Mouse (Mus musculus): Measurements from ENCODE around the gene Exosc5. TPM values are rescaled to one million over a fixed set of nuclear protein-coding genes. Genes with fewer than 3 reads are reported as not detected.

Exosc5 gene
- total and polyA plus RNA-seq, 3 experiments, result 109 to 134 TPM; not detected in 1

DNA sequence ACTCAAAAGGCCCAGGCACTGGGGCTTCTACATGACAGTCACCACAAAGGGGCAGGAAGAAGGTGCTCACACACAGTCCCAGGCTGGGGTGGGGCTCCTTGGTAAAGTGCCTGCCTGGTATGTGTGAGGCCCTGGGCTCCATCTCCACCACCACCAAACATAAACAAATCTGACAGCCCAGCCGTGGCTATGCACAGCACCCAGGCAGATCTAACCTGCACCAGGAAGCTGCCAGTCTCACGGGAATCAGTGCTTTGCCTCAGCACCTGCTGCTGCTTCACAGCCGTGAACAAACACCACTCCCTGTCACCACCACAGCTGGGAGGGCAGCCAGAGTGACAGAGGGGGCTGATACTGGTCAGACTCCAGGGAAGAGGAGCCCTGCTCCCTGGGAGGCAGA lies 22.6 kb upstream of the Exosc5 start:
- DNase-seq (ENCODE audit: low read depth, low spot score), result no peak
- H3K4me1 ChIP-seq (ENCODE audit: control insufficient read depth in 1 of 2, insufficient read depth in 2 of 2, low read length in 2 of 2), result no peaks in the 10 kb centered on the region

DNA sequence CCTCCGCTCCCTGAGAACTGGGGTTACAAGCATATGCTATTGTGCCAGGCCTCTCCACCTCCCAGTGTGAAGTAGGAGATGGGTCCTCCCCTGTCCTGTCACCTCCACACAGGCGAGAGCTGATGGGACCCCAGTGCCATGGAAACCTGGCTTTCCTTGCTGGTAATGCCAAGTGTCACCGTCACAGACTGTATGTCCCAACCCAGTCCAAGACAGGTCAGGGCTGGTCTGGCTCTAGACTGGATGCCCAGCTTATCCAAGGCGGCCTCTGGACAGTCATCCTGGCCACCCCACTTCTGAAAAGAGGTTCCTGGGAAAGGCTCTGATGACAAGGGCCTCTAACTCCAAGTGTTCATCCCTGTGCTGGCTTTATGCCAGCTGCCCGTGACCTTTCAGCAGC lies 21.9 kb upstream of the Exosc5 start:
- no peak for DNase-seq (ENCODE audit: low read depth, low spot score)
- Histone ChIP-seq H3K79me2 (ENCODE audit: control insufficient read depth, insufficient read depth, low read length, poor library complexity) (no peaks in the 10 kb centered on the region), H3K4me3 (ENCODE audit: control insufficient read depth in 1 of 2, insufficient read depth in 1 of 2, low read depth in 2 of 2, low read length in 2 of 2) (no peak overlapping the region), H3K4me1 (ENCODE audit: control insufficient read depth in 1 of 2, insufficient read depth in 2 of 2, low read length in 2 of 2) (no peaks in the 10 kb centered on the region), H3K36me3 (ENCODE audit: control insufficient read depth in 1 of 2, insufficient read depth in 2 of 2, low read length in 2 of 2) (no peaks in the 10 kb centered on the region), H3K27me3 (ENCODE audit: control insufficient read depth in 1 of 2, insufficient read depth in 2 of 2, low read length in 2 of 2) (no peaks in the 10 kb centered on the region), H3K27ac (ENCODE audit: control insufficient read depth, low read depth, low read length) (no peak overlapping the region), H3K9ac (ENCODE audit: control insufficient read depth, low read depth, low read length, poor library complexity, severe bottlenecking) (no peak overlapping the region), H3K9me3 (replicated peaks; ENCODE audit: insufficient read depth, low read length) (no peaks in the 10 kb centered on the region)
- no peak for TF ChIP-seq MYB (IDR thresholded peaks at IDR 0.05; ENCODE audit: low read depth, low read length)

More for the DNA sequence above, 22.6 kb upstream of the Exosc5 start:
- no peaks in the 10 kb centered on the region for H3K36me3 ChIP-seq (ENCODE audit: control insufficient read depth in 1 of 2, insufficient read depth in 2 of 2, low read length in 2 of 2)
- no peaks in the 10 kb centered on the region for H3K27me3 ChIP-seq (ENCODE audit: control insufficient read depth in 1 of 2, insufficient read depth in 2 of 2, low read length in 2 of 2)
- no peak overlapping the region for H3K4me3 ChIP-seq (ENCODE audit: control insufficient read depth in 1 of 2, insufficient read depth in 1 of 2, low read depth in 2 of 2, low read length in 2 of 2)
- no peak overlapping the region for H3K9ac ChIP-seq (ENCODE audit: control insufficient read depth, low read depth, low read length, poor library complexity, severe bottlenecking)
- no peak overlapping the region for H3K27ac ChIP-seq (ENCODE audit: control insufficient read depth, low read depth, low read length)
- H3K9me3 ChIP-seq (replicated peaks; ENCODE audit: insufficient read depth, low read length), result no peaks in the 10 kb centered on the region
- H3K79me2 ChIP-seq (ENCODE audit: control insufficient read depth, insufficient read depth, low read length, poor library complexity), result no peaks in the 10 kb centered on the region
- TF ChIP-seq MAZ (IDR thresholded peaks at IDR 0.05; ENCODE audit: low read depth, low read length), result no peak
- no peak for TF ChIP-seq MEF2A (IDR thresholded peaks at IDR 0.05; ENCODE audit: extremely low read depth, insufficient replicate concordance, low read depth, low read length, poor library complexity, severe bottlenecking)
- TF ChIP-seq USF2 (IDR thresholded peaks at IDR 0.05; ENCODE audit: borderline replicate concordance in 1 of 2, insufficient read depth in 1 of 2, low read depth in 1 of 2, low read length in 2 of 2), result no peak
- TF ChIP-seq BHLHE40 (IDR thresholded peaks at IDR 0.05; ENCODE audit: borderline replicate concordance, low read depth, low read length), result no peak
- no peak for TF ChIP-seq SMC3 (IDR thresholded peaks at IDR 0.05; ENCODE audit: low read depth, low read length)

DNA sequence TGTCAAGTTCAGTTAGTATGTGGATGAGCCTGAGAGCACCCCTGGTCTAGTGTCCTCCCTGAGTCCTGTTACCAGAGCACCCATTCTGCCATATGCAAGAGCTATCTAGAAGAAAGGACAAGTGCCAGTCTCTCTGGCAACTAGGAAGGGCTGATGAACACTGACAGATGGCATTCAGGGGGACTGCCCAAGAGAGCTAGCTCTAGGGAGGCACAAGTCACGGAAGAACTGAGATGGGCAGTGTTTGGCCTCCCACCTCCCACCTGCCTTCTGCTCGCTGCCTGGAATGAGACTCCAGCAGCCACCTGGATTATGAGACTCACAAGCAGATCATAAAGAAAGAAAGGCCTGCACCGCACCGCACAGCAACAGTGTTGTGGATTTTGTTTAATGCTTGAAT lies 19.2 kb upstream of the Exosc5 start:
- no peaks in the 10 kb centered on the region for H3K36me3 ChIP-seq (ENCODE audit: control insufficient read depth in 1 of 2, insufficient read depth in 2 of 2, low read length in 2 of 2)
- H3K27ac ChIP-seq (ENCODE audit: control insufficient read depth, low read depth, low read length), result no peak overlapping the region
- no peak for DNase-seq (ENCODE audit: low read depth, low spot score)
- no peaks in the 10 kb centered on the region for H3K27me3 ChIP-seq (ENCODE audit: control insufficient read depth in 1 of 2, insufficient read depth in 2 of 2, low read length in 2 of 2)
- no peak for TF ChIP-seq MXI1 (IDR thresholded peaks at IDR 0.05; ENCODE audit: low read depth, low read length)
- TF ChIP-seq KAT2A (conservative IDR thresholded peaks at IDR 0.05; ENCODE audit: low read depth, low read length), result no peak
- TF ChIP-seq HCFC1 (IDR thresholded peaks at IDR 0.05; ENCODE audit: low read depth, low read length), result no peak
- no peak for TF ChIP-seq RCOR1 (IDR thresholded peaks at IDR 0.05; ENCODE audit: low read depth, low read length)
- no peak for TF ChIP-seq MAZ (IDR thresholded peaks at IDR 0.05; ENCODE audit: low read depth, low read length)
- H3K9me3 ChIP-seq (replicated peaks; ENCODE audit: insufficient read depth, low read length), result no peaks in the 10 kb centered on the region
- H3K4me1 ChIP-seq (ENCODE audit: control insufficient read depth in 1 of 2, insufficient read depth in 2 of 2, low read length in 2 of 2), result no peaks in the 10 kb centered on the region; a peak in 1 of 4 replicates
- H3K79me2 ChIP-seq (ENCODE audit: control insufficient read depth, insufficient read depth, low read length, poor library complexity), result no peaks in the 10 kb centered on the region
- no peak overlapping the region for H3K4me3 ChIP-seq (ENCODE audit: control insufficient read depth in 1 of 2, insufficient read depth in 1 of 2, low read depth in 2 of 2, low read length in 2 of 2)
- H3K9ac ChIP-seq (ENCODE audit: control insufficient read depth, low read depth, low read length, poor library complexity, severe bottlenecking), result no peak overlapping the region
